Mouse (Mus musculus) embryonic fibroblast, embryonic 13.5 days (primary cell): Measurements from ENCODE around the gene Nrp2. TPM values are rescaled to one million over a fixed set of nuclear protein-coding genes. Genes with fewer than 3 reads are reported as not detected.

Experiments
- H3K27ac ChIP-seq: 2 replicates; pipeline ENCODE4 v1.5.1; 2012; ENCODE audit warnings: low read length, control low read depth, inconsistent platforms; ENCODE audit not compliant: insufficient read depth
- H3K4me1 ChIP-seq: 2 replicates; pipeline ENCODE4 v1.6.1; 2011; ENCODE audit warnings: low read length; ENCODE audit not compliant: control insufficient read depth, insufficient read depth
- H3K4me3 ChIP-seq: 2 replicates; pipeline ENCODE4 v1.5.1; 2011; ENCODE audit warnings: mild to moderate bottlenecking, control low read depth, low read length; ENCODE audit not compliant: insufficient read depth
- CTCF ChIP-seq: IDR thresholded peaks from 2 replicates; pipeline ENCODE4 v1.5.1; 2011; ENCODE audit warnings: mild to moderate bottlenecking, control low read depth, low read length, moderate library complexity, borderline replicate concordance; ENCODE audit not compliant: insufficient read depth
- POLR2A ChIP-seq: IDR thresholded peaks from 2 replicates; pipeline ENCODE4 v1.6.1; 2011; ENCODE audit warnings: low read depth, mild to moderate bottlenecking, control low read depth, low read length, moderate library complexity
- polyA plus RNA-seq: library from polyadenylated mRNA; stranded (reverse); fragments of >200 nt; gene quantifications from 2 replicates; pipeline ENCODE4 v1.2.4, GENCODE M21; 2011; ENCODE audit warnings: low read depth; ENCODE audit not compliant: missing spikeins, insufficient read length

Gene Nrp2
- polyA plus RNA-seq, 1 experiment = 74.9 TPM

GRCm38 (mm10) chr1:62683498-62683897, 19.6 kb upstream of the Nrp2 start:
- H3K4me3 ChIP-seq = no peak overlapping the region
- TF ChIP-seq POLR2A (no peak), CTCF (no peak)
- no peaks in the 10 kb centered on the region for H3K4me1 ChIP-seq
- H3K27ac ChIP-seq = no peak overlapping the region

GRCm38 (mm10) chr1:62687511-62687910, 15.6 kb upstream of the Nrp2 start:
- Histone ChIP-seq H3K4me3 (no peak overlapping the region), H3K4me1 (no peaks in the 10 kb centered on the region; the same call in 1 of the 2 replicates), H3K27ac (no peak overlapping the region)
- no peak for TF ChIP-seq CTCF

- TF ChIP-seq POLR2A = no peak
- no peak for TF ChIP-seq CTCF
- no peak overlapping the region for H3K4me3 ChIP-seq
- H3K4me1 ChIP-seq = peaks cover 4% of the 10 kb centered on the region; the same call in 1 of the 2 replicates
- H3K27ac ChIP-seq = no peak overlapping the region
Measured at GRCm38 (mm10) chr1:62691175-62691574, 11.9 kb upstream of the Nrp2 start.

- TF ChIP-seq CTCF (no peak; the same call in 1 of the 2 replicates), POLR2A (no peak)
- Histone ChIP-seq H3K27ac (no peak overlapping the region), H3K4me1 (peaks cover 7% of the 10 kb centered on the region)
Measured at GRCm38 (mm10) chr1:62696312-62696982, 6.6 kb upstream of the Nrp2 start.

GRCm38 (mm10) chr1:62696983-62697341, 6.1 kb upstream of the Nrp2 start:
- Histone ChIP-seq H3K4me3 (no peak overlapping the region), H3K4me1 (peaks cover 7% of the 10 kb centered on the region), H3K27ac (no peak overlapping the region)
- TF ChIP-seq CTCF (no peak), POLR2A (no peak)

More at GRCm38 (mm10) chr1:62696312-62696982, 6.6 kb upstream of the Nrp2 start:
- no peak overlapping the region for H3K4me3 ChIP-seq

- no peak overlapping the region for H3K4me3 ChIP-seq
- TF ChIP-seq POLR2A = no peak
- H3K4me1 ChIP-seq = peaks cover 7% of the 10 kb centered on the region
- H3K27ac ChIP-seq = no peak overlapping the region
Measured at GRCm38 (mm10) chr1:62697353-62697752, 5.7 kb upstream of the Nrp2 start.

- H3K4me3 ChIP-seq = no peak overlapping the region
- TF ChIP-seq CTCF = no peak
- peaks cover 7% of the 10 kb centered on the region for H3K4me1 ChIP-seq
- no peak overlapping the region for H3K27ac ChIP-seq
Measured at GRCm38 (mm10) chr1:62699801-62700200, 3.3 kb upstream of the Nrp2 start.

- TF ChIP-seq CTCF = no peak; the same call in 1 of the 2 replicates
- no peak for TF ChIP-seq POLR2A
- H3K4me3 ChIP-seq = no peak overlapping the region
- peaks cover 3% of the 10 kb centered on the region for H3K4me1 ChIP-seq
- no peak overlapping the region for H3K27ac ChIP-seq
Measured at GRCm38 (mm10) chr1:62701065-62701921, 1.8 kb upstream of the Nrp2 start.

- TF ChIP-seq POLR2A (no peak), CTCF (no peak)
- Histone ChIP-seq H3K4me1 (no peaks in the 10 kb centered on the region), H3K27ac (no peak overlapping the region), H3K4me3 (peak overlapping the region; percentile 61)
Measured at GRCm38 (mm10) chr1:62702743-62703142, 342 bp upstream of the Nrp2 start.

GRCm38 (mm10) chr1:62704117-62704888, 1.2 kb downstream of the Nrp2 start:
- H3K27ac ChIP-seq = peak overlapping the region; percentile 51
- no peak for TF ChIP-seq POLR2A
- H3K4me1 ChIP-seq = no peaks in the 10 kb centered on the region
- peak overlapping the region; percentile 61 for H3K4me3 ChIP-seq
